Mouse (Mus musculus): ENCODE measurements around the gene Cep164.
A peak's percentile ranks its signal among the peaks of the same experiment; 100 is the strongest.
"Not testable (repeated sequence)": the region's sequence is repeated elsewhere in the genome, so short reads cannot be mapped to it uniquely, and the experiment has no call there.

The Cep164 gene

DNA sequence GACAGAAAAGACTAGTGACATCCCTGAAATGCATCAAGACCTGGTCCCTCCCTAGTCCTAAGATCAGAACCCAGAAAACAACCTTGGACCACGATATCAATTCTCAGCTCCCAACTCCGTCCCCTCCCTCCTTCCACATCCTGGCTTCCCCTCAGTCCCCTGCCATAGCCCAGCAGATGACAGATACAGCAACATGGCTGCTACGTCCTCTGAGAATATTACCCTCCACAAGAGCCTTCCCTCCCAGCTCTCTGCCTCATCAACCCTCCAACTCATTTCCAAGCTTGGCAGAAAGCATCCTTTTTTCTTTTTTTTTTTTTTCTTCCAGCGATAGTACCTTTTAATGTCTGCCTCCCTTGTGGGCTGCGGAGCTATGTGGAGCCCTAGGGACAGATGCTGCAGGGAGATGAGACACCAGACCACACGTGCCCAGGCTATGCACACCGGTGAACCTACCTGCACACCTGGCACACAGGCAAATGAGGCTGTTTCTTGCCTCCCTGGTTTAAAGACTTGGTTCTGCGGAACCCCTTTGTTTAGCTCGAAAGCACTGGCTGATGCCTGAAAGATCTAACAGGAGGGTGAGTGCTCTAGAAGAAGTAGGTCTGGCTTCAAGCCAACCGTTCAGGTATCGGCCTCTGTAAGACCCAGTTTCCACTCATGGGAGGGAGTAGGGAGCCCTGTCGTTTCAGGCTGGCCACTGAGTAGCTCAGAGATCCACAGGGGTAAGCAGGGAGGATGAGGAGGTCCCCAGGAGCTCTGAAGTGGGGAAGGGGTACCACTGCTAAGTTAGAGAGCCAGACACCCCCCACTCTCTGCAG lies 45.0 kb downstream of the Cep164 start:
- DNase-seq: peak in 1 of 2 experiments; percentile 54

DNA sequence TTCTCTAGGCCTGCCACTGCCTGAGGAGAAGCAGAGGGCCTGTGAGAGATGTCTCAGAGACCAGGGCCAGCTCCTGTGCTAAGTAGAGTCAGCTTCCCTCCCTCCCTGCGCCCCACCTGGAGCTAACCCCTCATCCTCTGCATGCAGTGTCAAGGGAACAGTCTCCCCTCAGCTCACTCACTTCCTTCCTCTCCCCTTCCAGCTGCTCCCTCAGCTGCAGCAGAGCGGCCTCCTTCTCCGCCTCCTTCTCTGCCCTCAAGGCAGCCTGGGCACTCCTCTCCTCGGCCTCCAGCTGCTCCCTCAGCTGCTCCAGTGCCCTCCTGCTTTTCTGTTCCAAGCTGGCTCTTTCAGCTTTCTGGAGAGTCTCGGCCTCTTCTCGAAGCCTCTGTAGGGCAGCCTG lies 49.3 kb downstream of the Cep164 start:
- DNase-seq: no peak

DNA sequence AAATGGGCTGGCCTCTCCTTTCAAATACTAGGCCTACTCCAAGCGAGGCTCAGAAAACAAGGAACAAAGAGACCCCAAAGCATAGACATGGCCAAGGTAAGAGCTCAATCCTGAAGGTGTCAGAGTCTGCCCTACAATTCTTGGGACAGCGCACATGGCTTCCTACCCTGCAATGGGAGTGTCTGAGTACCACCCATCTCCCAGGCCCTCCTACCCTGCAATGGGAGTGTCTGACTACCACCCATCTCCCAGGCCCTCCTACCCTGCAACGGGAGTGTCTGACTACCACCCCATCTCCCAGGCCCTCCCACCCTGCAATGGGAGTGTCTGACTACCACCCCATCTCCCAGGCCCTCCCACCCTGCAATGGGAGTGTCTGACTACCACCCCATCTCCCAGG lies 52.3 kb downstream of the Cep164 start:
- not testable (repeated sequence) for DNase-seq

DNA sequence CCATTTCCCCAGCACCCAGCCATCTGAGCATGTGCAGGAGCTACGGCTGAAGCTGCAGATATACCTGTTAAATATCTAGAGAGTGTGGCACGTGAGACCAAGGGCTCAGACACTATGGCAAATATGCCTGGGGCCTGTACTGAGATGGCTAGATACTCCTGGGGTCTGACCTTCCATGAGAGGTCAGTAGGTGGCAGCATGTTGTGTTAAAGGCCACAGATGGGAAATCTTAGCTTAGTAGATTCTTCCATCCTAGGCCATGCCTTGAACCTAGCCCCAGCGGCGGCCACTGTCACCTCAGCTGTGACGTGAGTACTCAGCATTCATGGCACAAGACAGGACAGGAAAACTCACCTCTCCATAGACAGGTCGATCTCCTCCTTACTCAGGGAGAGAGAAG lies 54.4 kb downstream of the Cep164 start:
- no peak for DNase-seq

DNA sequence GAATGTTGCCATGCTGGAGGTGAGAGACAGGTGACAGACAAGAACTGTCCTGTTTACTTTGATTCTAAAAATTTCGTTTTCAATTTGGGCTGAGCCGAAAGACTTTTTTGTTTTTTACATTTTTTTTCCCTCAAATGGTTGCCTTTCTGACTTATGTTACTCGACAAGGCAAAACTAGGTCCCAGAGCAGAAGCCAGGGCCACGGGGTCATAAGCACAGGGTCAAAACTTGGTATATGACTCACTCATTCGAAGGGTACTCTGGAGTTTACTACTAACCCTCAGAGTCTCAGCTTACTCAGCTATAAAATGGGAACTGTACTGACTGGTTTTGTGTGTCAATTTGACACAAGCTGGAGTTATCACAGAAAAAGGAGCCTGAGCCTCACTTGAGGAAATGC lies 58.9 kb downstream of the Cep164 start:
- DNase-seq: no peak

DNA sequence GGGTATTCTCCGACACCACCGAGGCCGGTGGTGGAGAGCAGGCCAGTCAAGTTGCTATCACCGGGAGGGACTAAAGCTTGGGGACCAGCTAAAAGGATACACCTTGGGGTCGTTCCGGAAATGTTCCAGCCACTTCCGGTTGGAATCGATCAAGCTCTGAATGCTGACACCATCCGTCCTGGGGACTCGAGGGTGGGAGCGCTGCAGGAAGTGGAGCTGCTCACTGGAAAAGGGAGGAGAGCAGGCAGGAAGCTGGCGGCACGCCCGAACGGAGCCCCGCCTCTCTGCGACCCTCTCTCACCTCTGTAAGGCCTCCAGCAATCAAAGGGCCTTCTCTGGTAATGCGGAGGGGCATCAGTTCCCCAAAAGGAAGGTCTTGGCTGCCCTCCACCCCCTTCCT lies 60.1 kb downstream of the Cep164 start:
- peak in 1 of 2 experiments; percentile 47 for DNase-seq

DNA sequence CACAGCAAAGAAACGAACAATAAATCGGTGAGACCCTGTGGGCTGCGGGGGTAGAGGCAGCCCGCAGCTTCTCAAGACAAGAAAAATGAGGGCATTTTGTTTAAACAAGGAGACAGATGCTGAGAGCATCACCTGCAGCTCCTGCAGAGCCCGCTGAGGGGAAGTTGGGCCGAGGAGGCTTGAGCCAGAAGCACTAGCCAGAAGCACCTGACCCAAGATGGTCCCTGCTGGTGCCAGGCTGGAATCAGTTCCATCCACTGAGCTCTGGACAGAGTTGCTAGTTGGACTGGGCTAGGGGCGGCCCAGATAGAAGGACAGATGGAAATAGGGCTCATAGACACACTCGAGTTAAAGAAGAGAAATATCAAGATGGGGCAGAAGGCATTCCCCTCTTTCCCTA lies 61.3 kb downstream of the Cep164 start:
- DNase-seq: peak; percentile 59

DNA sequence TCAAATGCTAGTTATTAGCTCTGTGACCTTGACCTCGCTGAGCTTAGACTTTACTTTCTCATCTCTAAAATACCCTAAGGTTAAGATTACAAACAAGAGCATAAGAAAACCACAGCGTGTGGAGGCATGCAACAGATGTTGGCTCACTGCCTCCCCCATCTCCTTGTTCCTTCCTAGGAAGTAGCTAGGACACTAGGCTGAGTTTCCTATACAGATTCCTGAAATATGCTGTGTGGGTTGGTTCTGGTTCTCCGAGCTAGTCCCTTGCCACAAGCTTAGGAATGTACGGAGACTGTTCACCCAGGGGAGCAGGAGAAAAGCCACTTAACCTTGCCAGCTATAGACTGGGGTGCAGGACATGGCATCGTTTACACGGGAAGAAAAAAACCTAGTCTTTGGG lies 62.3 kb downstream of the Cep164 start:
- DNase-seq: no peak

DNA sequence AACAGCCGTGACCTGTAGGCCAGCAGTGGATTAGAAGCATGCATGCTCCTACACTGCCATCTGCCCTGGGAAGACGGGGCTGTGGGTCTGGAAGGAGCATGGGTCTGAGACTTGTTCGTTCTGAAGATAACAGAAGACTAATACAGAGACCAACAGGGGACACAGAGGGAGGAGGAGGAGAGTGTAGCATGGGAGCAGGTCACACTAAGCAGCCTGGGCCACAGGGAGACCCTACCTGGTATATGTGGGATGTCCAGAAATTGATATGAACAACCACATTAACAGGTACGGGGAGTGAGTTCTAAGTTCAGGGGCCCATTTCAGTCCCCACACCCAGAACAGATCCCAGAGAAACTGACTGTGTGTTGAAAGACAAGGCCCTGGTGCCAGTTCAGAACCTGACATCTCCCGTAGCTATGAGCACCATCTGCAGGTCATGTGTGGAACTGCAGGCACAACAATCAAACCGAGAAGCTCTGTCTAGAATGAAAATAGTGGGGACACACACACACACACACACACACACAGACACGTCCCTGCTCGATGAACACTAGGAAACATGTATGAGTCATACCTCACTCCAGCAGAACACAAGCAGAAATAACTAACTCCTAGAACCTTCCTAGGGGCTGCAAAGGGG lies 73.9 kb downstream of the Cep164 start:
- peak; percentile 89 to 93 for DNase-seq

DNA sequence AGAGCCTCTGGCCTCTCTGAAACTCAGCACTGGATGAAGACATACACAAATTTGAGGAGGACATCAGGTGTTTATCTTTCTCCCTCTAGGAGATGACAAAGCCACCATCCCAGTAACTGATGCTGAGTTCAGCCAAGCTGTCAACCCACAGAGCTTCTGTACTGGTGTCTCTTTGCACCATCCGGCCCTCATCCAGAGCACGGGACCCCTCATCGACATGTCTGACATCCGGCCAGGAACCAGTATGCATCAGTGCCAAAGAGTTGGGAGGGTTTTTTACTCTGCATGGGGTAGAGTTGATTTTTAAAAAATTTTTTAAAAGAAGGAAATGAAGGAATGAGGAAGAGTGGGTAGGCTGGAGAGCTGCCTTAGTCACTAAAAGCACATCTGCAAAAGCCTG lies 78.6 kb downstream of the Cep164 start:
- peak in 1 of 2 experiments; percentile 43 for DNase-seq

DNA sequence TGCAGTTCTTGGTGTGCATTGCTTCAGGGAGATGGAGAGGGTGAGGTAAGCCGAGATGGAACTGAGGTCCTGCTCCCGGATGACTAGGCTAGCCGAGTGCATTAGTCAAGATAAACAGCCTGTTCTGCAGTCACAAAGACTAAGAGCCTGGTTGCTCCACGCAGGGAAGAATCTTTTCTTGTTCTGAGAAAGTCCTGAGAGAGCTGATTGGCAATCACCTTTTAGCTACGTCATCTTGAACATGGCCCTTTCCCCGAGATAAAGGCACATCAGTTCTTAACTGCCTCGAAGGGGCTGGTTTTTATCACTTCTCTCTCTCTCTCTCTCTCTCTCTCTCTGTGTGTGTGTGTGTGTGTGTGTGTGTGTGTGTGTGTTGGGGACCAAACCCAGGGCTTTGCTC lies 83.0 kb downstream of the Cep164 start:
- no peak for DNase-seq

DNA sequence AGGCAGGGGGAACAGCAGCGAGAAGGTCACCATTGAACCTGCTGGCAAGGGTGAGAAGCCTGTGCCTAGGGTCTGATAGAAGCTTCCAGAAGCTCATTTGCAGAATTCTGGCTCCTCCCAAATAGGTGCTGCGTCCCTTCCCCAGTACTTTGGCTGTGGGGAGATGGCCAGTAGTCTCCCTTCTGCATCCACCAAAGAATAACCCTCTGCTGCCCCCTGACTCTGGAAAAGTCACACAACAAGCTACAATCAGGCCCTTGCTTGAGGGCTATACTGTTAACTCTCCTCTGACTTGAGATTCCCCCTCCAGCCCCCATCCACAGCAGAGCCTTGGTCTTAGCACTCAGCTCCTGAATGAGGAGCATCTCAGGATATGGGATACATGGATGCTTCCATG lies 87.9 kb downstream of the Cep164 start:
- DNase-seq: peak; percentile 84 to 87

DNA sequence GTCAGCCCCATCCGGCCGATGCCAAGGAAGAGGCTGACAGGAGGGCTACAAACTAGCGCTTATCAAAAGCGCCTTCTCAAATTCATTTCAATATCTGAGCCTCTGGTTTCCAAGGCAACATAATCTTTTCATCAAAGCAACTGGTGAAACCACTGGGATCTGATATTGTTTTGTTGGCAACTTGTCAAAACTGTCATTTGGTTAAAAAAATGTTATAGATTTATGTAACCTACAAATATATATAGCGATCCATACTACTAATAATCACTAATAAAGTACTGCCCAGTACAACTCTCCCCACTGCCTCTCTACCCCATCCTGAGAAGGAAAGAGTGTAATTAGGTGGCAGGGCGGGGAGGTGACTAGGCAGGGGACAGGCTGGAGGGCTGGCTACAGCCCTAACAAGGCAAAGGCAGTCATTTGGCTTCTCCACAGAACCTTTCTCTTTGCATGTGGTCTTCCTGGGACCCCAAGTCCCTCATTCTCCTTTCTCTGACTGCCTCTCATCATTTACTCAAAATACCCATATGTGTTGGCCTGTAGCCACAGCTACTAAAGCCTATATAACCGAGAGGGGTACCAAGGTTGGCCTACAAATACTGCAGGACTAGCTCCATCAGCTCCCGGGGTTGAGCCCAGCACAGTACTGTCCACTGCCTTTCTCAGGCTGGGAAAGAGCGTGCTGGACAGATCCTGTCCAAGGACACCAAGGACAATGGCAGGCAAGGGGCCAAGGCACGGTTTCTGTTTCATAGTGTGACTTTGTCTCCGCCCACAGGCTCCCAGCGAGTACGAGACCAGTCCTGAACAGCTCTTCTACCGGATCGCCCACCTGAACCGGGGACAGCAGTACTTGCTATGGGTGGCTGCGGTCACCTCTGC lies 88.5 kb downstream of the Cep164 start:
- DNase-seq: peak; percentile 76 to 87

DNA sequence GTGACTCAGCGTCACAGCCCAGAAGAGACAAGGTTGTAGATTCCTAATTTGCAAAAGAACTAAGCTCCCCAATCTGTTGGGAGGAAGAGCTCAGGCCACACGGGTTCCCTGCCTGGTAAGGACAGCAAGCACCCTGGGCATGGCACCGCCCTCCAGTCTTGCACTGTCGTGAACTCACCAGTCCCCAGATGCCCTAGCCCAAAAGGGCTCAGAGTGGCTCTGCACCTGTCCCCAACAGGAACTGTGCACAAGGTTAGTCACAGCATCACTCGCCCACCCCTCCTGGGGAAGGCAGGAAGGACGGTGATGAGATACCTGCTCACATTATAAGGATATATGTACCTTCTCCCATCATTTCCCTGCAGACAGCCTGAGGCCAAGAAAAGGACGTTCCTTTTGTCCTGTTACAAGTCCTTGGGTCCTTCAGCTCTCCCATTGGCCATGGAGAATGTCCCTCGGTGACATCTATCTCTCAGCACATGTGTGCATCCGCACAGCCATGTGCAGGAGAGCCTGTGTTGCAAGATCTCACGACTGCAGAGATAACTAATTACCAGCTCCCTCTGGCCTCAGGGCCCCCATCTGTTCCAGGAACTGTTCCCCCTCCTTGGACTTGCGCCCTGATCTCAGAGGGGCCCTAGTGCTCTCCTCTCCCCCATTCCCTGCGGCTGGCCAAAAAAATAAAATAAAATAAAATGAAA lies 89.3 kb downstream of the Cep164 start:
- peak; percentile 61 to 68 for DNase-seq

DNA sequence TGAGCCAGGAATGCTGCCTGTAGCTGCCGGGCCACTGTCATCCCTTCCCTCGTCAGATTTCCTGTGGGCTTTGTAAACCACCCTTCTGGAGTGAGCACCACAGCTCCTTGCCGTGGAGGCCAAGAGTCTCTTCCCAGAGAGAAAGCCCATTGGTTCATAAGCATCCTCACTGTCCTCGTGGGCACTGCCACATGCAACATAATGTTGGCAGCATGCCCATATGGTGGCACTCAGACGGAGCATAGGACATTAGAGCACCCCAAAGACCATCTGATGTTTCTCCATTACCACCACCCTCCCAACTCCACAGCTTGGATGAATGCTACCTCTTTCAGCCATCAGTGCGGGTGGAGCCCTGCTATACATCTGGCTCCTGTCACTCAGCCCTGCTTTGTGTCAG lies 95.2 kb downstream of the Cep164 start:
- DNase-seq: peak; percentile 56 to 61

DNA sequence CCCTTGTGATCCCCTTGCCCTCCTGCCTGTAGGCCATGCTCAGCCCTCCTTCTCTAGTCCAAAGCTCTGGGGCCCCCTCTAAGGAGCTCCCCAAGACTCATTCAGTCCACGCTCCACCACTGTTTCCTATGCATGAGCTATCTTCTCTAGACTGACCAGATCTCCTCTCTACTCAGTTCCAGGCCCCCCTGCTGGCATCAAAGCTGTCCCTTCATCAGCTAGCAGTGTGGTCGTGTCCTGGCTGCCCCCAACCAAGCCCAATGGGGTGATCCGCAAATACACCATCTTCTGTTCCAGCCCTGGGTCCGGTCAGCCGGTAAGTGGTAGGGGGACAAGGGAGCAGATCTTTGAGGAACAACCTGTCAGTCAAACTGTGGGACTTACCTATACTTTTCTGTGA lies 96.6 kb downstream of the Cep164 start:
- DNase-seq: peak; percentile 52 to 61

DNA sequence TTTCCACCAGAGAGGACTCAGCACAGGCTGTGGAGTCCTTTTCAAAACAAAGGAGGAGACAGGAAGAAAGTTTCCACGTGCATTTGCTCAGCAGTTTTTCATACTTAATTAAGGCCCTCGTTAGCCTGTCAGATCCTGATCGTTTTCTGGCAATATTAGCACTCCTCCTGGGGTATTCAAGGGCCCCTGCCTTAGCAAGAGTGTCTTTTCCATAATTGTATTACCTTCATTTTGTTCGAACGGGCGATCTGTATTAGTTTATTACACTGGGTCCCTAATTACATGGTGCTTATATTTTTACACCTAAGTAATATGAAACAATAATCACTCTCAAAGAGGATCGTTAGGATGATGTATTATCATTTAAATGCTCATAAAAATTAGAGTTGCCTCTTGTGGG lies 108.5 kb downstream of the Cep164 start:
- DNase-seq: no peak
